Mouse (Mus musculus): ENCODE measurements around the gene Rpp40. TPM values are rescaled to one million over a fixed set of nuclear protein-coding genes. Genes with fewer than 3 reads are reported as not detected.

The Rpp40 gene
- 12.5 TPM for polyA plus RNA-seq (2017; shearing (Covaris generic))

DNA sequence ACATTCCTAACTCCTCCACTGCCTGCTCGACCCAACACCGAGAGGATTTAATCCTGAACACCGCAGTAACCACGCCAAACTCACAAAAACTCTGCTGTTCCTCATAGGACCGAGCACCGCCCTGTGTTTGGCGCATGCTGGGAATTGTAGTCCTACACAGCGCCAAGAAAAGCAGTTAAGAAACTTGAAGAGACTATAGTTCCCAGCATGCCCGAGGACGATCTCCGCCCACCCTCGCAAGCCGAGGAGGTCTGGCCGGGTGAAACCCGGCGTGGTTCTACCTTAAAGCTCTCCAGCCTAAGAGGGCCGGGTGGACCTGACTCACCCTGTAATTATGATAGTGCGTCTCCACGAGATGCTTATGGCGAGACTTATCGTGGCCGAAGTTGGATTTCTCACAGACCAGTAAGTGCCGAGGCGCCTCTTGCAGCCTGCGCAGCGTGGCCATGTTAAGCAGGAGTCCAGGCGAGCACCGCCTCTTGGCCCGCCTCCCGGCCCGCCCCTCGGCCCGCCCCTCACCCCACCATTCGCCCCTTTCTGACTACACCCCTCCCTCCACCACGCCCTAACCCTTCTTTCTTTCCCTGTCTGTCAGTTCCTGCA lies at the start of gene Rpp40:
Rpp40 (minus strand) TSS at position 481 of the 603 bp plus-strand sequence.

Other genes with a start within 250 kb of the Rpp40 start
- 22.1 TPM for gene Cdyl, start 246.5 kb downstream of the Rpp40 start, polyA plus RNA-seq (2017; shearing (Covaris generic))
- not detected for gene Ppp1r3g, start 52.5 kb upstream of the Rpp40 start, polyA plus RNA-seq (2017; shearing (Covaris generic))
- 37.4 TPM for gene Fars2, start 211.1 kb upstream of the Rpp40 start, polyA plus RNA-seq (2017; shearing (Covaris generic))
- 7.2 TPM for gene Lyrm4, start 211.2 kb upstream of the Rpp40 start, polyA plus RNA-seq (2017; shearing (Covaris generic))

Data from naive thymus-derived CD4-positive, alpha-beta T cell, adult 5 months (primary cell).